Mouse (Mus musculus) common myeloid progenitor, adult 5-6 weeks (primary cell): ENCODE measurements at regions not wholly inside any gene's neighbourhood (a gene's known extent, or its start where the extent isn't known, plus 50 kb on each side); places are given as distances from the start of the nearest gene placed in this dataset.

Experiments
- ATAC-seq: replicated peaks from 2 replicates; pipeline ENCODE4 v1.8.0; 2016; ENCODE audit warnings: low read depth, mild to moderate bottlenecking, moderate TSS enrichment, inconsistent platforms; ENCODE audit not compliant: poor library complexity, severe bottlenecking

GRCm38 (mm10) chr2:50809823-50810222 is 339.1 kb downstream of the Rnd3 start:
- no peak for ATAC-seq

- no peak for ATAC-seq
These were observed 341.6 kb downstream of the Rnd3 start for GRCm38 (mm10) chr2:50807162-50807960.

GRCm38 (mm10) chr2:50805645-50806044 is 343.3 kb downstream of the Rnd3 start:
- ATAC-seq: no peak

- no peak for ATAC-seq
These were observed 352.8 kb downstream of the Rnd3 start for GRCm38 (mm10) chr2:50796087-50796486.

GRCm38 (mm10) chr2:50793616-50794015 is 355.3 kb downstream of the Rnd3 start:
- ATAC-seq: no peak

GRCm38 (mm10) chr2:50793067-50793466 is 355.8 kb downstream of the Rnd3 start:
- ATAC-seq: no peak

GRCm38 (mm10) chr2:50789051-50789651 is 359.8 kb downstream of the Rnd3 start:
- ATAC-seq: no peak

GRCm38 (mm10) chr2:50772101-50772500 is 376.8 kb downstream of the Rnd3 start:
- ATAC-seq: no peak

- ATAC-seq: no peak
These were observed 389.9 kb downstream of the Rnd3 start for GRCm38 (mm10) chr2:50759016-50759415.

- ATAC-seq: no peak
These were observed 390.9 kb downstream of the Rnd3 start for GRCm38 (mm10) chr2:50757837-50758541.

GRCm38 (mm10) chr2:50755616-50756450 is 393.1 kb downstream of the Rnd3 start:
- ATAC-seq: no peak

- ATAC-seq: no peak
These were observed 393.8 kb downstream of the Rnd3 start for GRCm38 (mm10) chr2:50755160-50755559.

GRCm38 (mm10) chr2:50752408-50752807 is 396.5 kb downstream of the Rnd3 start:
- ATAC-seq: no peak

- no peak for ATAC-seq
These were observed 398.1 kb downstream of the Rnd3 start for GRCm38 (mm10) chr2:50750799-50751198.

GRCm38 (mm10) chr2:50744625-50745214 is 404.2 kb downstream of the Rnd3 start:
- no peak for ATAC-seq

GRCm38 (mm10) chr2:50743785-50744258 is 405.1 kb downstream of the Rnd3 start:
- no peak for ATAC-seq

GRCm38 (mm10) chr2:50742421-50742820 is 406.5 kb downstream of the Rnd3 start:
- ATAC-seq: no peak

- ATAC-seq: peak; percentile 66
These were observed 407.6 kb downstream of the Rnd3 start for GRCm38 (mm10) chr2:50741337-50741736.

- no peak for ATAC-seq
These were observed 409.3 kb downstream of the Rnd3 start for GRCm38 (mm10) chr2:50739599-50739979.
